Mouse (Mus musculus): ENCODE results near the gene Cda. TPM values are rescaled to one million over a fixed set of nuclear protein-coding genes. Genes with fewer than 3 reads are reported as not detected.

Cda gene
- polyA plus RNA-seq, 1 experiment from 2014 or later, result 7.6 TPM

GRCm38 (mm10) chr4:138358176-138358575 lies 9.6 kb downstream of the Cda start:
- Histone ChIP-seq H3K9ac (ENCODE audit: low read depth, low read length) (no peak overlapping the region), H3K9me3 (replicated peaks; ENCODE audit: control insufficient read depth, low read length) (no peaks in the 10 kb centered on the region; the same call in 1 of the 2 replicates), H3K4me2 (no peak overlapping the region), H3K4me3 (ENCODE audit: low read depth, low read length) (no peak overlapping the region), H3K27ac (ENCODE audit: low read depth, low read length) (no peak overlapping the region), H3K36me3 (ENCODE audit: control insufficient read depth, insufficient read depth, low read length) (no peaks in the 10 kb centered on the region), H3K4me1 (ENCODE audit: control insufficient read depth, insufficient read depth, low read length) (no peaks in the 10 kb centered on the region), H3K27me3 (ENCODE audit: control insufficient read depth, insufficient read depth, low read length) (peaks cover 13% of the 10 kb centered on the region; the same call in 1 of the 2 replicates)
- WGBS (ENCODE audit: insufficient replicate concordance), result 64% methylated on average over 3 of the region's 3 CpGs
- ATAC-seq (replicated peaks; ENCODE audit: insufficient number of reproducible peaks, low FRiP score, low TSS enrichment), result no peak

GRCm38 (mm10) chr4:138356551-138356950 lies 11.2 kb downstream of the Cda start:
- Histone ChIP-seq H3K9me3 (replicated peaks; ENCODE audit: control insufficient read depth, low read length) (no peaks in the 10 kb centered on the region; the same call in 1 of the 2 replicates), H3K4me1 (ENCODE audit: control insufficient read depth, insufficient read depth, low read length) (no peaks in the 10 kb centered on the region), H3K4me3 (ENCODE audit: low read depth, low read length) (no peak overlapping the region), H3K27ac (ENCODE audit: low read depth, low read length) (no peak overlapping the region), H3K27me3 (ENCODE audit: control insufficient read depth, insufficient read depth, low read length) (peaks cover 9% of the 10 kb centered on the region; the same call in 1 of the 2 replicates), H3K36me3 (ENCODE audit: control insufficient read depth, insufficient read depth, low read length) (no peaks in the 10 kb centered on the region), H3K4me2 (no peak overlapping the region), H3K9ac (ENCODE audit: low read depth, low read length) (no peak overlapping the region)
- ATAC-seq (replicated peaks; ENCODE audit: insufficient number of reproducible peaks, low FRiP score, low TSS enrichment), result no peak
- WGBS (ENCODE audit: insufficient replicate concordance), result 88% methylated on average over 12 of the region's 12 CpGs

GRCm38 (mm10) chr4:138356141-138356540 lies 11.7 kb downstream of the Cda start:
- no peak overlapping the region for H3K4me2 ChIP-seq
- H3K4me1 ChIP-seq (ENCODE audit: control insufficient read depth, insufficient read depth, low read length), result no peaks in the 10 kb centered on the region
- no peak for ATAC-seq (replicated peaks; ENCODE audit: insufficient number of reproducible peaks, low FRiP score, low TSS enrichment)
- WGBS (ENCODE audit: insufficient replicate concordance), result 80% methylated on average over 8 of the region's 8 CpGs
- H3K36me3 ChIP-seq (ENCODE audit: control insufficient read depth, insufficient read depth, low read length), result no peaks in the 10 kb centered on the region
- H3K9me3 ChIP-seq (replicated peaks; ENCODE audit: control insufficient read depth, low read length), result no peaks in the 10 kb centered on the region; the same call in 1 of the 2 replicates
- H3K4me3 ChIP-seq (ENCODE audit: low read depth, low read length), result no peak overlapping the region
- no peak overlapping the region for H3K9ac ChIP-seq (ENCODE audit: low read depth, low read length)
- no peak overlapping the region for H3K27ac ChIP-seq (ENCODE audit: low read depth, low read length)
- peaks cover 5% of the 10 kb centered on the region; the same call in 1 of the 2 replicates for H3K27me3 ChIP-seq (ENCODE audit: control insufficient read depth, insufficient read depth, low read length)

- H3K9me3 ChIP-seq (replicated peaks; ENCODE audit: control insufficient read depth, low read length), result no peaks in the 10 kb centered on the region; the same call in 1 of the 2 replicates
- H3K9ac ChIP-seq (ENCODE audit: low read depth, low read length), result no peak overlapping the region
- no peaks in the 10 kb centered on the region for H3K27me3 ChIP-seq (ENCODE audit: control insufficient read depth, insufficient read depth, low read length)
- H3K4me3 ChIP-seq (ENCODE audit: low read depth, low read length), result no peak overlapping the region
- 59% methylated on average over 2 of the region's 2 CpGs for WGBS (ENCODE audit: insufficient replicate concordance)
- no peaks in the 10 kb centered on the region for H3K36me3 ChIP-seq (ENCODE audit: control insufficient read depth, insufficient read depth, low read length)
- H3K27ac ChIP-seq (ENCODE audit: low read depth, low read length), result no peak overlapping the region
- ATAC-seq (replicated peaks; ENCODE audit: insufficient number of reproducible peaks, low FRiP score, low TSS enrichment), result no peak
- H3K4me1 ChIP-seq (ENCODE audit: control insufficient read depth, insufficient read depth, low read length), result no peaks in the 10 kb centered on the region
- no peak overlapping the region for H3K4me2 ChIP-seq
Measured at GRCm38 (mm10) chr4:138355496-138355895, 12.3 kb downstream of the Cda start.

- Histone ChIP-seq H3K9me3 (replicated peaks; ENCODE audit: control insufficient read depth, low read length) (no peaks in the 10 kb centered on the region; the same call in 1 of the 2 replicates), H3K27me3 (ENCODE audit: control insufficient read depth, insufficient read depth, low read length) (no peaks in the 10 kb centered on the region), H3K4me3 (ENCODE audit: low read depth, low read length) (no peak overlapping the region), H3K36me3 (ENCODE audit: control insufficient read depth, insufficient read depth, low read length) (no peaks in the 10 kb centered on the region), H3K9ac (ENCODE audit: low read depth, low read length) (no peak overlapping the region), H3K27ac (ENCODE audit: low read depth, low read length) (no peak overlapping the region), H3K4me2 (no peak overlapping the region), H3K4me1 (ENCODE audit: control insufficient read depth, insufficient read depth, low read length) (no peaks in the 10 kb centered on the region)
- no peak for ATAC-seq (replicated peaks; ENCODE audit: insufficient number of reproducible peaks, low FRiP score, low TSS enrichment)
- WGBS (ENCODE audit: insufficient replicate concordance), result 76% methylated on average over 10 of the region's 10 CpGs
Measured at GRCm38 (mm10) chr4:138353438-138354171, 14.2 kb downstream of the Cda start.

GRCm38 (mm10) chr4:138352692-138353091 lies 15.1 kb downstream of the Cda start:
- H3K4me3 ChIP-seq (ENCODE audit: low read depth, low read length), result no peak overlapping the region
- WGBS (ENCODE audit: insufficient replicate concordance), result 76% methylated on average over 6 of the region's 6 CpGs
- H3K27me3 ChIP-seq (ENCODE audit: control insufficient read depth, insufficient read depth, low read length), result no peaks in the 10 kb centered on the region
- no peak overlapping the region for H3K9ac ChIP-seq (ENCODE audit: low read depth, low read length)
- no peaks in the 10 kb centered on the region for H3K4me1 ChIP-seq (ENCODE audit: control insufficient read depth, insufficient read depth, low read length)
- no peak overlapping the region for H3K27ac ChIP-seq (ENCODE audit: low read depth, low read length)
- no peaks in the 10 kb centered on the region for H3K36me3 ChIP-seq (ENCODE audit: control insufficient read depth, insufficient read depth, low read length)
- ATAC-seq (replicated peaks; ENCODE audit: insufficient number of reproducible peaks, low FRiP score, low TSS enrichment), result no peak
- H3K4me2 ChIP-seq, result no peak overlapping the region
- no peaks in the 10 kb centered on the region for H3K9me3 ChIP-seq (replicated peaks; ENCODE audit: control insufficient read depth, low read length)

GRCm38 (mm10) chr4:138351821-138352220 lies 16.0 kb downstream of the Cda start:
- Histone ChIP-seq H3K4me3 (ENCODE audit: low read depth, low read length) (no peak overlapping the region), H3K9me3 (replicated peaks; ENCODE audit: control insufficient read depth, low read length) (no peaks in the 10 kb centered on the region), H3K36me3 (ENCODE audit: control insufficient read depth, insufficient read depth, low read length) (no peaks in the 10 kb centered on the region), H3K9ac (ENCODE audit: low read depth, low read length) (no peak overlapping the region), H3K27me3 (ENCODE audit: control insufficient read depth, insufficient read depth, low read length) (no peaks in the 10 kb centered on the region), H3K4me2 (no peak overlapping the region), H3K4me1 (ENCODE audit: control insufficient read depth, insufficient read depth, low read length) (no peaks in the 10 kb centered on the region), H3K27ac (ENCODE audit: low read depth, low read length) (no peak overlapping the region)
- WGBS (ENCODE audit: insufficient replicate concordance), result 76% methylated on average over 5 of the region's 5 CpGs
- no peak for ATAC-seq (replicated peaks; ENCODE audit: insufficient number of reproducible peaks, low FRiP score, low TSS enrichment)

- no peak overlapping the region for H3K9ac ChIP-seq (ENCODE audit: low read depth, low read length)
- H3K27me3 ChIP-seq (ENCODE audit: control insufficient read depth, insufficient read depth, low read length), result no peaks in the 10 kb centered on the region
- H3K4me1 ChIP-seq (ENCODE audit: control insufficient read depth, insufficient read depth, low read length), result no peaks in the 10 kb centered on the region
- no peaks in the 10 kb centered on the region for H3K9me3 ChIP-seq (replicated peaks; ENCODE audit: control insufficient read depth, low read length)
- H3K36me3 ChIP-seq (ENCODE audit: control insufficient read depth, insufficient read depth, low read length), result no peaks in the 10 kb centered on the region
- H3K4me2 ChIP-seq, result no peak overlapping the region
- no peak overlapping the region for H3K4me3 ChIP-seq (ENCODE audit: low read depth, low read length)
- H3K27ac ChIP-seq (ENCODE audit: low read depth, low read length), result no peak overlapping the region
- WGBS (ENCODE audit: insufficient replicate concordance), result 68% methylated on average over 7 of the region's 7 CpGs
- ATAC-seq (replicated peaks; ENCODE audit: insufficient number of reproducible peaks, low FRiP score, low TSS enrichment), result no peak
Measured at GRCm38 (mm10) chr4:138348716-138349115, 19.1 kb downstream of the Cda start.

- WGBS (ENCODE audit: insufficient replicate concordance), result 59% methylated on average over 1 of the region's 1 CpGs
- H3K4me1 ChIP-seq (ENCODE audit: control insufficient read depth, insufficient read depth, low read length), result peaks cover 9% of the 10 kb centered on the region
- no peaks in the 10 kb centered on the region for H3K27me3 ChIP-seq (ENCODE audit: control insufficient read depth, insufficient read depth, low read length)
- H3K9me3 ChIP-seq (replicated peaks; ENCODE audit: control insufficient read depth, low read length), result no peaks in the 10 kb centered on the region
- no peak overlapping the region for H3K4me3 ChIP-seq (ENCODE audit: low read depth, low read length)
- H3K4me2 ChIP-seq, result no peak overlapping the region
- no peak overlapping the region for H3K9ac ChIP-seq (ENCODE audit: low read depth, low read length)
- H3K27ac ChIP-seq (ENCODE audit: low read depth, low read length), result no peak overlapping the region
- H3K36me3 ChIP-seq (ENCODE audit: control insufficient read depth, insufficient read depth, low read length), result no peaks in the 10 kb centered on the region
- no peak for ATAC-seq (replicated peaks; ENCODE audit: insufficient number of reproducible peaks, low FRiP score, low TSS enrichment)
Measured at GRCm38 (mm10) chr4:138347280-138347679, 20.5 kb downstream of the Cda start.

Measured in heart, embryonic 11.5 days (tissue).